Mouse (Mus musculus) left cerebral cortex, adult 8-10 months (tissue): Measurements from ENCODE around the gene Cant1. TPM values are rescaled to one million over a fixed set of nuclear protein-coding genes. Genes with fewer than 3 reads are reported as not detected.

Experiments used
- DNase-seq, 2 experiments: peaks; one replicate each; pipeline ENCODE4 v3.0.0; 2022; ENCODE audit warnings: low spot score in 2 of 2
- total RNA-seq, 4 experiments: library from RNA; stranded (reverse); gene quantifications; 2 replicates each; pipeline ENCODE4 v1.2.4; 2022

The Cant1 gene
- 10 to 100 TPM; 36.6 to 40.3 (median 38.8) TPM for total RNA-seq

DNA sequence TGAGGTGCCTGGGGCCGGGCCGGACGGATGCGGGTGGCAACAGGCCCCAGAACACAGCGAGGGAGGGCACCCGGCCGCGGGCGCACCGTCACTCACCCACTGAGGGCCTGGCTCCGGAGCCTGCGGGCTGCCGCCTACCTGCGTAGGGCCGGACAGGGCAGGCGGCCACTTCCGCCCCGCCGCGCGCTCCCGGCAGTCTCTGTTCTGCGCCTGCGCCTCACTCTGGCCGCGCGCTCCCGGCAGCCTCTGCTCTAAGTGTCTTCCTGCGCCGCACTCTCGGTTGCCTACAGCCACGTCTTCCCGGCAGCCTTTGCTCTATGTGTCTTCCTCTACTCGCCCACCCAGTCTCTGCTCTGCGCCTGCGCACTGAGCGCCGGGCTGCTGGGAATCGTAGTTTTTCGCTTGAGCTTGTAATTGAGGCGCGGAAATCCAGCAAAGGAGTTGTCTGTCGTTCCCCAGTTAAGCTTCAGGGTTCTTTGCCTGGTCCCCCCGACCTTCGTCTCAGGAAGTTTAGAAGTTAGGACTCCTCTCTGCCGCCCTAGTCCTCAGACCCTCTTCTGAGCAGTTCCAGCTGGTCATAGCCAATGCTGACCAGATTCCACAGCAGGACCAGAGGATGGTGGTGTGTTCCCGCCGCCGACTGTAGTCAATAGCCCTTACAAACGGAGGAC lies at the start of gene Cant1:
TSS of gene Cant1 (minus strand) at position 253 of the 671 bp plus-strand sequence.
- DNase-seq, result peak; percentile 93 to 99

DNA sequence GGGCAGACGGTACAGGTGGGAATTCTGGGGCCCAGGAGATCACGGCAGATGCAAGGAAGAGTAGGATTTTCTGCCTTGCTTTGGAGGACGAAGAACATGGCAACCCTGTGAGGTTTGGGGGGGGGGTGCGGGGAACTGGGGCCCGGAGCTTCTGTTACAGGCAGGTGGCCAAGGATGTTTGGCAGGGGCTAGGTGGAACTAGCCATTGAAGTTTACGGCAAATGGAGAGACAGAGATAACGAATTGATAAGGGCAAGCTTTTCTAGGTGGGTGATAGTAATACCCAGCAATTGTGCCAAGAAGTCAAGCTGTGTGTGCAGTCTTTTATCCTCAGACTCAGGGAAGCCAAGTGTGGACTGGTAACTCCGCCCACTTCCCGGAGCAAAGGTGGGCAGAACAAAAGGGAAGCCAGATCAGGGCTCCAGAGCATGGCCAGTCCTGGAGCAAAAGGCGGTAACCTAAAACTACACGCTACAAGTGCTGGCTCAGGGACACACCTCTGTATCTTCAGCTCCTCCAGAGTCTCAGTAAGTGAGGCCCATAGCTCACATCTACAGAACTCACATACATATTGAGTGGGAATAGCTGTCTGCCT lies 48.7 kb upstream of the Cant1 start:
- DNase-seq, result no peak

DNA sequence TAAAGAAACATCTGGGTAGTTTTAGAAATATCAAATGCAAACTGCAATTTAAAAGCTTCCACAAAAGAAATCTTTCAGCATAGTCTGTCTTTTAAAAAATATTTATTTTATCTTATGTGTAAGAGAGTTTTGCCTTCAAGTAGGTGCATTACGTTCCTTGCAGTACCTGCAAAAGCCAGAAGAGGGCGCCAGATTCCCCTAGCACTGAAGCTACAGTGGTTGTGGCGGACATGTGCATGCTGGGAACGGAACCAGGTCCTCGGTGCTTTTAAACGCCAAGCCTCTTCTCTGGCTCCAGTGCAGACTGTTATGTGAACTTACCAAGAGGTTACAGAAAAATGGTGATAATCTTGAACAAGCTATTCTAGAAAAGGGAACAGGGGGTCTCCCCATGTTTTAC lies 41.4 kb upstream of the Cant1 start:
- no peak for DNase-seq

DNA sequence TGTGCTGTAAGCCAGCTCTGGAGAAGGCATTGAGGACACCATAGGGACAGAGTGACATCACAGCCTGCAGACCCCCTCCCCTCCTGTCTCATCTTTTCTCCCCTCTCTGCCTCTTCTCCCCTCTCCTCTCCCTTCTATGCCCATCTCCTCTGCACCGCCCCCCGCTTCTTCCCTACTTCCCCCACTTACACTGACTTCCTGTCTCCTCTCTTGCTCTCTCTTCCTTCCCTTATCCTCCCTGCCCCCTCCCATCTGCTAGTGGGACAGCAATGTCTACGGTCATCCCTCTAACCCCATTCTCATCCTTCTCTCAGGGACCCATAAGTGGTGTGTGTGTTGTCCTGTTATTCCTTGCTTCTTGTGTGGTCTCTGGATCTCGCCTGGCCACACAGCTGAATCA lies 40.6 kb upstream of the Cant1 start:
- no peak for DNase-seq

DNA sequence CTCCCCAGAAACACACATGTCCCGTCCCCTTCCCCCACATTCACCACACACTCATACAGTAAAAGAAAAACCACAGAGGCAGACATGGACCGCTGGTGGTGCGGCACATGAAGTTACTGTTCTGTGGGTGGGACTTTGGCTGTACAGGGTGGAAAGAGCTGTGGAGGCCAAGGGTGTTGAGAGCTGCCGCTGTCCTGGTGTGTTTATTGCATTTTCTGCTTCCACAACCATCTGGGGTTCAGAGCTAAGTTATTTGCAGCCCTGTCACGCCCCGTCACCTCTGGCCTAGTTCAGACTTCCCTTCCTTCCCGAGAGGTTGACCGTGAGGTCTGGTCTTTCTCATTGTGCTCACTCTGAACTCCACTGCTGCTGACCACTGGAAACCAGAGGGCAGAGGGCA lies 40.2 kb upstream of the Cant1 start:
- no peak for DNase-seq

DNA sequence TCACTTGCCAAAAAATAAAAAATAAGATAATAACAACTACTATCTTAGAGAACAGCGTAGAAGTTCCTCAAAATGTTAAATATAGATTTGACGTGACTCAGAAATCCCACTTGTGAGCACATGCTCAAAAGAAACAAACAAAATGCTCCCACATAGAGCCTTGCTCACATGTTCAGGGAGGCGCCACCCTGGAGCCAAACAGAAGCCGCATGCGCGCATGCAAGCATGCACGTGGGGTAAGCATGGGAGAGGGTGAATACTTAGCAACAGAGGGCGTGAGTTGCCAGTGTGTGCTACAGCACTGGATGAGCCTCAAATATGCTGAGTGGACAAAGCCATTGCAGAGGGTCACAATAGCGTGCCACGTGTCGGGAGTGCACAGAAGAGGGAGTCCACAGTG lies 38.1 kb upstream of the Cant1 start:
- DNase-seq, result peak in 1 of 2 experiments; percentile 76

DNA sequence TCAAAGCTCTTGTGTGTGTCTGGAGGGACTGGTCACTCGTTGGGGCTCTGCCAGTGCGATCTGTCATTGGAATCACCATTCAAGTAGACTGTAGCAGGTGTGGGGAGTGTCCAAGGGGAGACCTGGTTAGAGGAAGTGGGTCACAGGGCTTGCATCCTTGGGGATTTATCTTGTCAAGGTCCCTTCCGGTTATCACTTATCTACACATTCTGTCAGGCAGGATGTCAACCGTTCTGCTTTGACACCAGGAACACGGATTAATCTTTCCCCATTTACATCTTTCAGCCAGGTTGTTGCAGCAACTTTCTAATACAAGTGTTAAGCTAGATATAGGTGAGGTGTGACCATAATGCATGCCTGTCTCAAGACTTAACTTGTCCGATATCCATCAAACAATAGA lies 36.9 kb upstream of the Cant1 start:
- no peak for DNase-seq

DNA sequence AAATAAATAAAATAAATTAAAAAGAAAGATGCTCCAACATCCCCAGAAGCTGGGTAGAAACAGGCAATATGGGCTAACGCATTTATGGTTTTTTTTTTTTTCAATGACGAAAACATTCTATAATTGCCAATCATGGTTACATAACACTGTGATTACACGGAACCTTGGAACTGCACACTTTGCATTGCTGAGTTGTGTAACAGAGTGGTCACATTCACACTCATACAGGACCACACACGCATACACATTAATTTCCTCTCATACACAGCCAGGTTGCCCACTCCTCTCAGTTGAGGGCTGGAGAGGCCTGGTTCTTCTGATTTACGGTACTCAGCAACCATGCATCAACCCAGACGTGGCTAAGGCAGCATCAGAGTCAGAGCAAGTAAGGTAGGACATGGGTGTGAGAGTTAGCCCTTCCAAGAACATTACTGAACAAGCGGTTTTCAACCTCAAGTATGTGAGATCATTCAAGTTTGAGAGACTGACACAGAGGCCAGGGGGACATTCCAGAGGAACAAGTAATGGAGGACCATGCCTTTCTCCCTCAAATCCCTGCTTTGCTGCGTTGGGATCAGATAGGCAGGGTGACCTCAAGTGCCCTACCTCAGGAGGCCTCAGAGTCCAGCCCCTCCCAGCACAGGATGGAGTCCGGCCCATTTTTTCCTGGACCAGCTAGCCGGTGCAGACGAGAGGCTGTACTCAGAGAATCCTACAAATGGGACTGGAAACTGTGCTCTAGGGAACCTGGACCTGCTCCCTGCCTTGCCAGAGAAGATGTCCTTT lies 35.2 kb upstream of the Cant1 start:
- DNase-seq, result no peak

DNA sequence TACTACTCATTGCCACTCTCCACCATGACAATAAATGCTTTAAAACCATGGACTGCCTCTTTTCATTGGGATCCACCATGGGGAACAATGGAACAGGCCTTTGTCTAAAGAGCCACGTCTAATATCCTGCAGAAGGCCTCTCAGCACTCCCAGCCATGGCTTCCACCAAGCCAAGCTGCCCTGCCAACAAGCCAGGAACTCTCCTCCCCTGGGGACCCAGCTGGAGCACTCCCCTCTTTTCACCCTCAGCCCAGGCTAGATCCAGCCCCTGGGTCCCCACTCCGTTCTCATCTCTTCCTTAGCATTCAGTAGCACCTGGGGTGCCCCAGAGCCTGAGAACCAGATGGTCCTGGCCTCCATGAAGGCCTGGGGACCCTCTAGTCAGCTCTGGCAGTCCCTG lies 34.1 kb upstream of the Cant1 start:
- DNase-seq, result no peak

DNA sequence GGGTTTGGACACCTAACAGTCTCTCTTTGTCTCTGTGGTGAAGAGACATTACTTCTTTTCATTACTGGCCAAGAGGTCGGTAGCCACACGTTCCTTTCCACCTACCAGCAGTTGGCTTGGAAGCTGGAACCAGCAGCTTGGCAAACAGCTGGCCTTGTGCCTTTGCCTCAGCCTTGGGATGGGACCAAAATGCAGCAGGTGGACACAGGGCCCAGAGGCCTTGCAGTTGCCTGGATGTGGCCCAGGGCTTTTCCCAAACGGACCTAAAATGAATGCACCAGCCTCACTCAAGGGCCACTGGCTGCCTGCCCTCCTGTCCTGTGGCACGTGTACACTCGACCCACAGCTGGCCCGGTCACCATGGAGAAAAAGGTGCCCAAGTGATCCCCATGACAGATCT lies 32.3 kb upstream of the Cant1 start:
- DNase-seq, result no peak

DNA sequence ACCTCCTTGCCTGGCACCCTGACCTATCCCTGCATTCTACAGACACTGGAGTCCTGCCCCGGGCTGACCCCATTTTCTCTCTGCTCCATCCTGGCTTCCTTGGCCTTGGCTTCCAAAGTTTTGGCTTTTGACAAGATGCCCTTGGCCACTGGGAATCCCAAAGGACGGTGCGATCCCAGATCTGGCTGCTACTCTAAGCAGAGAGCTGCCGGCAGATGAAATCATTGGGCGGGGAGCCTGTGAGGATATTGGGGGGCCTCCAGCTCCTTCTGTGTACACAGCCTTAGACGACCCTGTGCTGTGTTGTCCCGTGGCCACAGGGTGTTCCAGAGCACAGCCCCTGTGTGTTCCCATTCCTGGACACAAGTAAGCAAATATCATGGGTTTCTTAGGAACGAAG lies 29.5 kb upstream of the Cant1 start:
- DNase-seq, result no peak

DNA sequence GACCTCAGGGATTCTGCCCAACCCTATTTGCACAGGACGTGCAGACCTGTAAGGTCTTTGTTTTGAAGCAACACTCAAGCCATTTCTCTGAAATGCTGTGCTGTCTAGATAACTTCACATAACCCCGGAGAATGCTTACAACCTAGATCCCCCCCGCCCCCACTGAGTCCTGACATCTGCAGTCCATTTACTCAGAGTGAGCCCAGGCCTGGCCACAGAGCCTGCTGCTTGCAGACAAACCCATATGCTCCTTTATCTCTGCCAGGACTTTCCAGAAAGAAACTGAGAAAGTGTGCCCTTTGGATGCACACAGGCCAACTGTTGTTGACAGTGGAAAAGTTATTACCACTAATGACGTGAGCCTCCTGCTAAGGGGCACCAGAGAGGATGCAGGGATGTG lies 28.5 kb upstream of the Cant1 start:
- DNase-seq, result no peak

DNA sequence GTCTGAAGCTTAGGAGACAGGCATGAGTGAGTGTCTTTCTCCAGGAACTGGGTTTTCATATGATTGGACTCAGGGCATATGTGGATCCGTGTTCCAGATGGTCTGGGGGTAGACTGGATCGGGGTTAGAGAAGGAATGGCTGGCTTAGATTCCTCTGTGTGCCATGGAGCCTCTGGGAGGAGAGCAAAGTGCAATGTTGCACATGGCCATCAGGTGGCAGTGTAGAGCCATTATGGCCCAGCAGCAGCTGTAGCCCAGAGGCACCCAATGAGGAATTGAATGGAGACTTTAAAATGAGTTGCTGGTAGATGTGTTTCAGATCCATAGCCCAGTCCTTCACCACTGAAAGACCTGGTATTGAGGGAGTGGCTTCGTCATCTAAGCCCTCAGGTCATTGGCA lies 27.0 kb upstream of the Cant1 start:
- no peak for DNase-seq

DNA sequence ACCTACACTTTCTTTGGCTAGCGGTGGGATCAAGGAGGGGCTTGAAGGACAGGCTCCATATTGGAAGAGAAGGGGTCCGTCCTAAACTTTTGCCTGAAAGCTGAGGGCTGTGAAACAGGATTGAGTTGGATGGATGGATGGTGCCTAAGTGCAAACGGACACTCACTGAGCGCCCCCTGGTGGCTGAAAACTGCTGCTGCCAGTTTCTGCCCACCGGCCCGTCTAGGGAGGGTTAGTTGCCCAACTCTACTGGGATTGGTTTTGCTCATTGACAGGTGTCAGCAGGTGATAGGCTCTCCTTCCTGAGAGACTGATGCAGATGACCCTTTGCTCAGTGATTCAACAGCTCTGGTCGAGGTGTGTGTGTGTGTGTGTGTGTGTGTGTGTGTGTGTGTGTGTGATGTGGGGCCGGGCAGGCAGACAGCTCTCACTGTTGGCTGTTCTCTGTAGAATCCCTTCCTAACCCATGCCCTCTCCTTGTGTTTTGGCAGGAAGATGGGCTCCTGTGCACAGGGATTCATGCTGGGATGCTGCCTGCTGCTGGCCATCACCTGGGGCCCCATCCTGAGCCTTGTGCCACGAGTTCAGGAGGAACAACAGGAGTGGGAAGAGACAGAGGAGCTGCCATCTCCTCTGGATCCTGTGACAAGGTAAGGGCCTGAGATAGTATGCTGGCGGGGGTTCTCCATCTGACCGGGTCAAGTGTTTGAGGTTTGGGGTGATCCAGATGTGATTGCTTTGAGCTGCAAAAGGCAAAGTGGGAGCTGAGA lies 24.5 kb upstream of the Cant1 start:
- DNase-seq, result no peak

DNA sequence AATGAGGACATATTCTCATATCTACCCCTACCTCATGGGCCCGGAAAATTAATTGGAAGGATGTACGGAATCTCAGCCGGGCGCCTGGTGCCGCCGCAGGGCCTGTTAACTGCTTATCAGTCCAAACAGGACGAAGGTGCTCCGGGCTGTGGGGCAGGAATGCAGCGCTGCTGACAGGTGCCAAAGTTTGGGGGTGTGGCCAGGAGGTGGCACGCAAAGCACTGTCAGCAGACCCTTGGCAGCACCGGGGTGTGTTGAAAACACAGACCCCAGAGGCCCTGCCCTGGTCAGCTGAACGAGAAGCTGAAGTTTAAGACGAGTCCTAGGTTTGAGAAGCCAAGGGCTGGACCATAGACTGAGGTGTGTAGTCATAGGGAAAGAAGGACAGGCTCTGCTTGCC lies 23.8 kb upstream of the Cant1 start:
- no peak for DNase-seq

DNA sequence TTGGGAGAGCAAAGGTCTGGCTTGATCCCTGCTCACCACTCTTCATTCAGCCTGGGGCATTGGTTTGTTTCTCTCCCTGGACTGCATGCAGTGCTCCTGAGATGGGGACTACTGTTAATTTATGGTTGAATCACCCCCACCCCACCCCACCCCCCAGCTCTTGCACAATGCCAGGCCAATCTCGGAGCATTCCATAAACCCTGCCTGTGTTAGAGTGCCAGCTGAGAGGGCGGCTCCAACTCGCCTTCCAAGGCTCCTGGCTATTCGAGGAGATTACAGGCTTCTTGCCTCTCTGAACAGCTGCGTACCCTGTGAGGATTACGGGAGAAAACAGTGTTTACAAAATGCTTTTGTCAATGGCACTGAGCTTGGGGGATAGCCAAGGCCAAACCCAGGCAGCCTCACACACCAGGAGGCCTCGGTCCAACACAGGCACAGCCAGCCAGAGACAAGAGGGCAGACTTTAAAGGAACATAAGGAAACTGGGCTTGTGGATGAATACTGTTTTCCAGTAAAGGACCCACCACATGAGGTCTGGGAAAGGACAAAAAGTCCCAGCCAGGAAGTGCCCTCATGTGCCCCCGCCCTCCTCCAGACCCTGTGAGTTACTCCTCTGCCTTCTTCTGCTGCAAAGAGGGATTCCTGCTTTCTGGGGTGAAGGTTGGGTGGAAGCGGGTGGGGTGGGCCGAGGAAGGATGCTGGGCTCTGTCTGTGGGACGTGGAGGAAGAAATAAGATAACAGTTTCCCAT lies 20.0 kb upstream of the Cant1 start:
- no peak for DNase-seq

DNA sequence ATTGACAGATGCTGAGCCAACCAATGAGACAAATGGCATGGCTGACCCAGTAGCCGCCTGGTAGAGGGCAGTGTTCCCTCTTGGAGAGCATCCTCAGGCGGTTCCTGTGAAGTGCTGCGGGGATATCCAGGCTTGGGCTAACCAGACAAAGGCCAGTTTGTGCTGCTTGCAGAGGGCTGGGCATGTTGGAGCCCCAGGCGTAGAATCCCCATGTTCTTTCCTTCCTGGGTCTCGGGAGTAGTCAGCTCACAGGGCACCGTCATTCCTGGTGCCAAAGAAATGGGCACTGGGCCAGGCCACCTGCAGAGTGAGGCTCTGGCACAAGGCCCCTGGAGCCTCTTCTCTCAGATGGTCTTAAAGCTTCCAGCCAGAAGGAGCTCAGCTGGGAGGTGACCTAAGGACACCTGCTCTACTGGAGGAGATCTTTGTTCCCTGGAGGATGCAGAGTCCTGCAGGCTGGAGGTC lies 17.6 kb upstream of the Cant1 start:
- no peak for DNase-seq

DNA sequence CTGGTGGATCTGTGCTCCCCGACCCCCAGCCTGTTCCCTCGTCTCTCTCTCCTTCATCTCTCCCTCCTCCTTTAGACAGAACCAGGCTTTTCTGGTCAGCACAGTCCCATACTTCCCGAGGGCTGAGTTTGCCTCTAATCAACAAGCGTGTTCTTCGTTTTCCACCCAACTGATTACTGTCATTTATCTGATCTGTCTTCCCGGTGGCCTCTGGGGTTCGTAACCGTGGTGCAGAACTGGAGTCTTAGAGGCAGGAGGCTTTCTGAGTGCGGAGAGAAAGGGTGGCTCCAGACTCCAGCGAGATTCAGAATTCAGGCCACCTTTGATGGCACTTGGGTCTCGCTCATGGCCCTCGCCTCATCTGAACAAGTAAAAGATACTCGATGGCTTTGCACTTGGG lies 15.2 kb upstream of the Cant1 start:
- no peak for DNase-seq

DNA sequence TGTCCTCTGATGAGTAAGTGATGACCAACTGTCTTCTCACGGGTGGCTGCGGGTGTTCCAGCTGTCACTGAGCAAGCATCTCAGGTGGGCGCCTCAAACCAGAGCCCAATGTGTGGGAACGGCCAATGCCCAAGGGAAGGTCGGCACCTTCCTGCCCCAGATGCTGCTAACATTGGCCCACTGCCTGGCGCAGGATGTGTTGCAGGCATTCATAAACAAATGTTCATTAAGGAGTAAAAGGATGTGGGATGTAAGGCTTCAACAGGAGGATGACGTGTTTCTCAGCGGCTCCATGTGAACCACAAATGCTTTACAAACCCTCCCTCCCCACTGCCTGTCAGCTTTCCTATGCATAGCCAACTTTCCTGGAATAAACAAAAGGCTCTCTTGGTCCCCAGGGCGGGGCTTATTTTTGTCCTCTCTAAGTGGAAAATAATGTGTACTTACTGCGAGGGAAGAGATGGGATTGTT lies 14.5 kb upstream of the Cant1 start:
- no peak for DNase-seq

DNA sequence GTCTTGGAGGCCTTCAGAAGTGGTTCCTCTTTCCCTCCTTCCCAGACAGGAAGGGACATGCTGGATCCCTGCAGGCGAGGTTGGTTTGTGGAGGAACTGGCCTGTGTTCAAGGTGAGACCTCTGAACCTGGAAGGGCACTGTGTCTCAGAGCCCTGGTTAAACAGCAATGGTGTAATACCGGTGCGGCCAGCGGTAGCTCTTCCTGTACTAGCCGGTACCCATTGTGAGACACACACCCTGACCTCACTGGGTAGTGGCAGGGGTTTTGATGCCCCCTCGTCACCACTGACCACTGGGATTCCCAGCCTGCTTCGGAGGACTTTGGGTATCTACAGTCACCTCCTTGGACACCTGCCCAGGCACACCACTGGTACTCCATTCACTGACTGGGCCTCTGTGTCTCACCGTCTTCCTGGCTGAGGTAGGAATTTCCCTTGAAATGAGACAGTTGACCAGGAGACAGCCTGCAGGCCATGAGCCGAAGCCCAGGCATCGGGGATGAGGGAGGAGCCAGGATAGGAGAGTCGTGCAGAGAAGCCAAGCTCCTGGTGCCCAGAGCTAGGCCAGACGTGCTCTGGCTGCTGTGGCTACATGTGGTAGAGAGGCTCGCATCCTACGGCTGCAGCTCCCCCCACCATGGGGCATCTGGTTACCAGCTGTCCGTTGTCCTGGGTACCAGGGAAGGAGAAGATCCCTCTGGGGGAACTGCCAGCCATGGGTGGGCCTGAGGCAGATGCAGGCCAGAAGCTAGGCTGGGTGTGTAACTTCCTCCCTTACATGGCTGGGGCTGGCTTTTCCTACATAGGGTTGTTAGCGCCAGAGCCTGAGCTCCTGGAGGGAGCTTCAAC lies 12.4 kb upstream of the Cant1 start:
- no peak for DNase-seq
